Mouse (Mus musculus) heart, adult 2 months (tissue): ENCODE results near the gene Prdm15.

Experiments
- CTCF ChIP-seq: fragments of 200-600 bp; IDR thresholded peaks from 2 replicates; pipeline ENCODE4 v1.8.1; 2022; ENCODE audit warnings: antibody characterized with exemption, mild to moderate bottlenecking, moderate library complexity
- POLR2A ChIP-seq: fragments of 200-500 bp; IDR thresholded peaks from 2 replicates; pipeline ENCODE4 v1.6.1; 2011; ENCODE audit warnings: mild to moderate bottlenecking, low read depth, low read length, control low read depth; ENCODE audit not compliant: insufficient read depth

- no peak for TF ChIP-seq CTCF
- no peak for TF ChIP-seq POLR2A
Observed at GRCm38 (mm10) chr16:97869193-97870102, 17.8 kb upstream of the Prdm15 start.
